Mouse (Mus musculus) testis, adult 2 months (tissue): ENCODE results near the gene Pik3r3.

Experiments
- CTCF ChIP-seq: fragments of 200-500 bp; IDR thresholded peaks from 2 replicates; pipeline ENCODE4 v1.5.1; 2012; ENCODE audit warnings: low read depth, mild to moderate bottlenecking, inconsistent platforms, low read length, moderate library complexity; ENCODE audit not compliant: control insufficient read depth, insufficient read depth, insufficient replicate concordance
- POLR2A ChIP-seq: fragments of 200-500 bp; IDR thresholded peaks from 2 replicates; pipeline ENCODE4 v1.6.1; 2012; ENCODE audit warnings: low read depth, mild to moderate bottlenecking, inconsistent platforms, low read length, moderate library complexity; ENCODE audit not compliant: control insufficient read depth

DNA sequence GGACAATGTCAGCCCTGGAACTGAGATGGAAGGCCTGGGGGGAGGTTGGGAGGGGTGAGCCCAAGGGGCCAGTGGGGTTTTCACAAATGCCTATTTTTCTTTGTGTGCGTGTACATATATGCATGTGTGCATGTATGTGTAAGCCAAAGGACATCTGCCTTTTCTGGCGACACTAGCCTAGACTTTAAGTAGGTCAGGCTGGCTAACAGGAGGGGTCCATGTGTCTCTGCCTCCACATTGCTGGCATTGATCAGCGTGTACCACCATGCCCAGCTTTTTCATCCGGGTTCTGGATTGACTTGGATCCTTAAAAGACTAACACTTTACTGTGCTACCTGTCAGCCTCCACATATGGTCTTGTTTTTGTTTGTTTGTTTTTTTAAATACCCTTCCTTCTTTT is 47.7 kb upstream of the Pik3r3 start:
- TF ChIP-seq POLR2A (no peak), CTCF (no peak)
